Mouse (Mus musculus): ENCODE data around the gene Rfng.

- no peak for TF ChIP-seq POLR2A (IDR thresholded peaks at IDR 0.05; ENCODE audit: borderline replicate concordance, insufficient read depth, low read length)
- TF ChIP-seq CTCF (IDR thresholded peaks at IDR 0.05; ENCODE audit: borderline replicate concordance, insufficient read depth, low read depth, low read length) = no peak
Measured at GRCm38 (mm10) chr11:120824787-120825288, 40.8 kb upstream of the Rfng start.

Measured in cerebellum, adult 2 months (tissue).